Mouse (Mus musculus): Measurements from ENCODE around the gene Eya2.

The Eya2 gene

DNA sequence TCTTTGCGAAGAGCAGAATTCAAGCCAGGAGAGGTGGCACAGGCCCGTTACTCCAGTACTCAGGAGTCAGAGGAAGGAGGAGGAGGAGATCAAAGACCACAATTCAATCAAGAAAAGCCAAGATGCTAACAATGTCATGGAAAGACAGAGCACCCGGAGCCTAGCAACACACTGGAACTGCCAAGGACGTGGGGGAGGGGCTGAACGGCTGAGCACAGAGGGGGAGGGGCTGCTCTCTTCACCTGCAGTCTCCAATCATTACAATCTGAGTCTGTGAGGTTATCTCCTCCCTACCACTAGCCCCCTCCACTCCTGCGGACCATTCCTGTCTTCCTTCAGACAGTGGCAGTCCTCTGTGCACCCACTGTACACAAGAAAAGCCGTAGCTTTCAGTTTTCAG is 196.2 kb downstream of the Eya2 start:
- no peak for TF ChIP-seq GATA4 (IDR thresholded peaks at IDR 0.05; ENCODE audit: insufficient replicate concordance, low read length)

DNA sequence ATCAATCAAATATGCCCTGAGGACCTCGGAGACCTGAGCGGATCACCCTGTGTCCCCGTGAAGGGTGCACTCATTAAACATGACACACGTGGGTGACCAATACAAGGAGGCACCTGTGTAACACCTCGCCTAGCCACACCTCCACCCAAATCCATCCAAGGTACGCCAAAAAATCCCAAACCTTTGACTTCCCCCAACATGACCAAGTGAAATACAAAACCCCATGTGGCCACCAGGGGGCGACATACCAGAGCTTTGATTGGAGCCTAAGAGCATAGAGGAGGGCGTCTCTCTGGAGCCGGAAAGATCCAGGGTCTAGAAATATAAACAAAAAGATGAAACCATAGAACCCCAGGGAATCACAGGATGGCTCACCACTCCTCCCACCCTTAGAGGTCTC is 196.8 kb downstream of the Eya2 start:
- TF ChIP-seq GATA4 (IDR thresholded peaks at IDR 0.05; ENCODE audit: insufficient replicate concordance, low read length) = no peak

DNA sequence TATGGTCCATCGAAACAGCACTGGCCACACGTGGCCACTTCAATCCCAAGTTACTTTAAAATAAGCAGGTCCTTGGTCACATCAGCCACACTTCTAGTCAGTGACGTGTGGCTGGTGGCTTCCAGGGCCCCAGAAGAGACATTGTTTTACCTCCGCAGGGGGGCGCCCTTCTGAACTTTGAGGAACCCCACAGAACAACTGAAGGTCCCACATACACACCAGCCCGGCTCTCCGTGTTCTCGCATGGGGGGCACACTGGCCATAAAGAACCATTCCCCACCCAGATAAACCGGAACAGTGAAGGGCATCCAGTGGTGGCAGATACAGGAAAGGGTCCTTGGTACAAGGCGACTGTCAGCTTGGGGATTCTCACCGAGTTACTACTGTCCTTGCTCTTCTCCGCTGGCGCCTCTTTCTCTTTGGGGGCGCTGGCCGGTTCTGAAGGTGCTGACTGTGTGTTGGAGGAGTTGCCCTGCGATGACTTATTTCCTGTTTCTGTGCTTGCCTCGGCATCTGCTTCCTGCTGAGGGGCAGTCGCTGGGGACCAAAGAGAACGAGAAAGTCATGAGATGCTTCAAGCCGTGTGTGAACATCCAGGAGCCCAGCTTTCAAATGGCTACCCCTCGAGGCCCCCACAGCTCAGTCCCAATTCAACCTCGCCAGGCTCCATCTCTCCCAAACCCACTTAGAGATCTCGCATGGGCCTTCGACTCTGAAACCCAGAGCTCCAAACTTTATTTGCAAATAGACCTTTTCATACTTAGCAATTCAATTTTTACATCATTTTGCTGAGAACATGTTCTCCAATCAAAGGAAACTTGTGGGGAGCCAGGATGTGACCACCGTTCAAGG is 197.8 kb downstream of the Eya2 start:
- TF ChIP-seq GATA4 (IDR thresholded peaks at IDR 0.05; ENCODE audit: insufficient replicate concordance, low read length) = no peak

DNA sequence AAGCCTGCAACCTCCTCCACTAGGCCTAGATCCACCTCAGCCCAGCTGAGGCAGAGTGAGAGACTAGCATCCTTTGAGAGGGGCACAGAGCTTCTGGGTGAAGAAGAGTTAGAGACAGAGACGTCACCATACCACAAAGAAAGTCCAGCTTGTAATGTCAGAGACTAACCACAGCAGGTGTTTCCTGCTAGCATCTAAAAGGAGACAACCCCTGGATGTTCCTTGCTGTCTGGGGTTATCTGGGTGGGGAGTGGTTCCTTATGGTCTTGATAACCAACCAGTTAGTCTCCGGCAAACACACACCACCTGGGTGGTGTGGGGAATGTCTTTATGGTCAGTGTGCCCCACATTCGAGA is 198.4 kb downstream of the Eya2 start:
- TF ChIP-seq GATA4 (IDR thresholded peaks at IDR 0.05; ENCODE audit: insufficient replicate concordance, low read length) = no peak

DNA sequence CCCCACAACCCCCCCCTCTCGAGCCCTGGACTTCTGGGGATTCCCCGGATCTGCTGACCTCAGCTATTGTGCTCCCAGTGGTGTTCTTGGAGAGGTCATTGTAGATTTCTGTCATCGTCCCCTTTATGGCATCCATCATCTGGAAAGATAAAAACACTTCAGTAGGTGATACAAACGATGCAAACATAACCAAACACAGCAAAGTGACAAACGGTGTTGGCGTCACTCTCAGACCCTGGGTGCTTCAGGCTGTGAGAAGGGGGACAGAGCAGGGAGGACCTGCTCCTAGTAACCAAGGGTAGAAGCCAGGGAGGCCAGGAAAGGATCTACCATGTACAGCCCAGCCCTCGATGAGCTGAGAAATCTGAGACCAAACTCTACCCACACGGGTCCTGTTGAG is 203.0 kb downstream of the Eya2 start:
- no peak for TF ChIP-seq GATA4 (IDR thresholded peaks at IDR 0.05; ENCODE audit: insufficient replicate concordance, low read length)

DNA sequence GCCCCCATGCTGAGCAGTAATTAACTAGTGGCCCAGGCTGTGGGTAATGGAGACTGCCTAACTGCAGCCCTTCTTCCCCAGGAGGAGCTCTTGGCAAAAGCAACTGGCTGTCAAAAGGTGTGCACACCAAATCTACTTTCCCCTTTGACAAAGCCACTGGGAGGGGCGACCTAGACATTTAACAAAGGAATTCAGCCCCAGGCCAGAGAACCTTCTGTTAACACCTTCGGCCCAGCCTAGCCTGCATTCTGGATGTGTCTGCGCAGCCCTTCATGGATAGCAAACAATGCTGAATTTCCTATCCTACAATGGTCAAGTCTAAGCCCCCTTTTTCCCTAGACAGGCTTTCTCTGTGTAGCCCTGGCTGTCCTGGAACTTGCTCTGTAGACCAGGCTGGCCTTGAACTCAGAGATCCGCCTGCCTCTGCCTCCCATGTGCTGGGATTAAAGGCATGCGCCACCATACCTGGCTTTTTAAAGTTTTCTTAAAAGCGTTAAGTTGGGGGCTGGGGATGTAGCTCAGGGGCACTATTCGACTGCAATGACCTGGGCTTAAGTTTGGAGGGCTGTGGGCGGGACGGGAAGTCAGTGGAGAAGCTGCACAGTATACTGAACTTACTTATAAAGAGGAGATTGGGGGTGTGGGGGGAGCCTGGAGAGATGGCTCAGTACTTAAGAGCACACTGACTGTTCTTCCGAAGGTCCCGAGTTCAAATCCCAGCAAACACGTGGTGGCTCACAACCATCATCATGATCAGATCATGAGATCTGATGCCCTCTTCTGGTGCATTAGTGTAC is 213.5 kb downstream of the Eya2 start:
- TF ChIP-seq GATA4 (IDR thresholded peaks at IDR 0.05; ENCODE audit: insufficient replicate concordance, low read length) = no peak

DNA sequence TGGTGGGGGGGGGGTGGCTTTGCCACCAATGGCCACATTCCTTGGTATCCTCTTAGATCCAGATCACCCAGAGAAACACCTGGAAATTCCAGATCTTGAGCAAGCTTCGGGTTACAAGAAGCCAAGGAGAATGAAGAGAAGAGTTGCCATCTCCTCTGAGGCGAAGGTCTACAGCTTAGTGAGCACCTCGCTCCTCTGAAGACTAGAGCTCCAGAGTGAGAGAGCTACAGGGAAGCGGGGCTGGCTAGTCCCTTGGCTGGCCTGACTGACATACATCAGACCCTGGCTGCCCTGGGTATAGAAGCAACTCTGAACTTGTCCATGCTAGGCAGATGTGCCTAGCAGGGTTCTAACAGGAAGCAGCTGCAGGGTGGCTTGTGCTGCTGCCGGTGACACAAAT is 214.3 kb downstream of the Eya2 start:
- no peak for TF ChIP-seq GATA4 (IDR thresholded peaks at IDR 0.05; ENCODE audit: insufficient replicate concordance, low read length)

DNA sequence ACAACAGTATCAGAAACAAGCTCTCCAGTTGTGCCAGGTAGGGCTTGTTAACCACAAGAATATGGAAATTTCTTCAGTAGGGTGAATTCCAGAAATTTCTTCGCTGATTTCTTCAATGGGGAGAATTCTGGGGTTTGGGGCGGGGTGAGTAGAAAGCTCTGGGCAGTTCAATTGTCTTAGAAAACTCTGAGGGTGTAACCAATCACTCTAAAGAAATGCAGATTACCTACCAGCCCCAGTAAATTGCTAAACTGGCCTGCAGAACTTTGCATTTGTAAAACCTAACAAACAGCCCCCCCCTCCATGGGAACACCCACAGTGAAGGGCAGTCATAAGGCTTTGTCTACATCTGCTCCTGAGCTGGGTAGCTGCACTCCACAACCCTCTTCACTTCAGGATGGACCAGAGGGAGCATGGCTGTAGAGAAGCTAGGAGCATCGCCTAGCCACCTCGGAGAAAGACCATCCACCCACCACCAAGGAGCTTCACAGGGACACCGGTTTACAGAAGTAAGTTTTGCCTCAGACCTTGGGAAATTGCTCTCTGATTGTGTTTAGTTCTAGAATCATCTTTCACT is 215.2 kb downstream of the Eya2 start:
- no peak for TF ChIP-seq GATA4 (IDR thresholded peaks at IDR 0.05; ENCODE audit: insufficient replicate concordance, low read length)

DNA sequence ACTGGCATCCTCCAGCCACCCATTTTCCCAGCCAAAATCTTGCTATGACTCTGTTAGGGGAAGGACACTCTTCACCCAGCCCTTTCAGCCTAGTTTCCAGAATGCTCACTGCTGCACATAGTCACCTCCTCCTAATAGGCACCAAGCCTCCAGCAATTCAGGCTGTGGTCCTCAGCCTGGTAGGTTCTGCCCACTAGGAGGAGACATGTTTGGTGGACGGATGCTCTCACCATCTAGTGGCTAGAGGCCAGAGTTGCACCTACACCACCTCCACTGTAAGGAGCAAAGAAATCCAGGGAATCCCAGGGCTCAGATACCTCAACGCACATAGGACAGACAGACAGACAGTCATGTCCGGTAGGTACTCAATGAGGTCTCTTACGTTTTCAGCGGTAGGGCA is 216.7 kb downstream of the Eya2 start:
- TF ChIP-seq GATA4 (IDR thresholded peaks at IDR 0.05; ENCODE audit: insufficient replicate concordance, low read length) = no peak

DNA sequence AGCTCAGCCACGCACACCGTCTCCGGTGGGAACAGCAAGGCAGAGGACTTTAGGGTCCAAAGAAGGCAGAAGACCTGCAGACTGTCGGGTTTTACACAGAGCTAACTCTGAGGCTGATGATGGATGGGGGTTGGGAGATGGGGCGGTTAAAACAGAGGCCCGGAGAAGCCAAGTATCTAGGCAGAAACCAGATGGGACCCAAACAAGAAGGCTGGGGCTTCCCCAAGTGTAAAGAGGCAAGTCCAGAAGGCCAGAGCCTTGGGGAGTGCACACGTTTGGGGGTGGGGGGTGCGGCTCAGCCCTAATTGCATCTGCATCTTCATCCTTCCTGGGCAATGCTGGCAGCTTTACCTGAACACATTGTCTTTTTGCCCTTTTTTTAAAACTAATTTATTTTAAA is 218.1 kb downstream of the Eya2 start:
- no peak for TF ChIP-seq GATA4 (IDR thresholded peaks at IDR 0.05; ENCODE audit: insufficient replicate concordance, low read length)

DNA sequence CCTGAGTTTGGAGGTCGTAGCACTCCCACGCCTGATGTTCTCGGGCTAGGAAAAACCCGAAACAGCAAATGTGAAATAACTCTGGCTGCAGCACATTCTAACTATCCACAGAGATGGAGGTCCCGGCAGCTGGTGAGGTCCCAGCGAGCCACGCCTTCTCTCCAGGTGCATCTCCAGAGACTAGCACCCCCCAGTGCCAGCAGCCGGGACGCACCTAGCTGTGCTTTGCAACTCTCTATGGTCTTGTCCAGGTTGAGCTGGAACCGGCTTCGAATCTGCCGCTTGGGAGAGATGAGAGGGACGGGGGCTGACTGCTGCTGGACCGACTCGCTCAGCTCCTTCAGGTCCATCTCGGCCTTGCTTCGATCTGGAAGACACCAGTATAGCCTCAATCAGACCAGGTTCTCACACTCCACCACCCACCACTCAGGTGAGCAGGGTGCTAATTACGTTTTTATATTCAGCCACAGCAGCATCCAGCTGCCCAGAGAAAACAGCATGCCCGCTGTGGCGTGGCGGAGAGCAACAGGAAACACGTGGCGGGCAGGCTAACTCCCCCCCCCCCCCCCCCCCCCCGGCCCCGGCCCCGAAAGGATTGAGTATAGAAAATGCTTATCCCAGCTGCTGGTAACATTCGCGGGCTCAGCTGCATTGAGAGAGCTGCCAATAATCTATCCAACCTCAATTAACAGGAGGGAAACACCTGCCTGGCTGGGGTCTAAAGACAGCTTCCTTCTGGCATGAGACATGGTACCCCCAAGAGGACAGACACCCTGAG is 220.5 kb downstream of the Eya2 start:
- TF ChIP-seq GATA4 (IDR thresholded peaks at IDR 0.05; ENCODE audit: insufficient replicate concordance, low read length) = no peak

DNA sequence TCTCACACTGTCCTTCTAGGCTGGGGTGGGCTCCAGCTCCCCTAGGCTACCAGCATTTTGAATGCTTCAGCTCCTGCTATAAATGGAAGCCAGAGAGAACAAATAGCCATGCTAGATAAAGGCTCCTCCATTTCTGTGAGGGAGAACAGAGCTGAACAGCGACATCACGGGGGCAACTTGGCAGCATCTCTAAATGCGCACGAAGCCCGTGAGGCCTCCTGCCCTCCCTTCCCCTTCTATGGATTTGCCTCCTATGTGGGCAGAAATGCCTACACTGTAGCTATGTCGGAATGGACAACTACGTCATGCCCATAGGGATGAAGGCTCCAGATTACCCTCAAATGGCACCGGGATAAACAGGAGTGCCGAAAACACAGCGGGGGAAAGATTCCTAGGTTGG is 222.6 kb downstream of the Eya2 start:
- no peak for TF ChIP-seq GATA4 (IDR thresholded peaks at IDR 0.05; ENCODE audit: insufficient replicate concordance, low read length)

DNA sequence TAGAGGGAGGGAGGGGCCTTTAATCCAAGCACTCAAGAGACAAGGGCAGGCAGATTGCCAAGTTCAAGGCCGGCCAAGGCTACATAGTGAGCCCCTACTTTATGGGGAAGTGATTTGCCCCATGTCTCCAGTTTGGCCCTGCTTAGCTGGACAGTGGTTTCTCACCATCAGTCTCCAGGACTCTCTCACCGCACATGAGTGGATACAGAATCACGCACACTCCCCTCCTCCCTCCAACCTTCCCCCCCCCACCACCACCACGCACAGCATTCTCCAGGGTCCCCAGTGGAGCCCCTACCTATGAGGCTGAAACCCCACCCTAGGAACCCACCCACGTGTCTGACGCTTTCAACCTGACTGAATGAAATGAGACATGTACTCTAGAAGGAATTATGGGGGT is 223.7 kb downstream of the Eya2 start:
- no peak for TF ChIP-seq GATA4 (IDR thresholded peaks at IDR 0.05; ENCODE audit: insufficient replicate concordance, low read length)

DNA sequence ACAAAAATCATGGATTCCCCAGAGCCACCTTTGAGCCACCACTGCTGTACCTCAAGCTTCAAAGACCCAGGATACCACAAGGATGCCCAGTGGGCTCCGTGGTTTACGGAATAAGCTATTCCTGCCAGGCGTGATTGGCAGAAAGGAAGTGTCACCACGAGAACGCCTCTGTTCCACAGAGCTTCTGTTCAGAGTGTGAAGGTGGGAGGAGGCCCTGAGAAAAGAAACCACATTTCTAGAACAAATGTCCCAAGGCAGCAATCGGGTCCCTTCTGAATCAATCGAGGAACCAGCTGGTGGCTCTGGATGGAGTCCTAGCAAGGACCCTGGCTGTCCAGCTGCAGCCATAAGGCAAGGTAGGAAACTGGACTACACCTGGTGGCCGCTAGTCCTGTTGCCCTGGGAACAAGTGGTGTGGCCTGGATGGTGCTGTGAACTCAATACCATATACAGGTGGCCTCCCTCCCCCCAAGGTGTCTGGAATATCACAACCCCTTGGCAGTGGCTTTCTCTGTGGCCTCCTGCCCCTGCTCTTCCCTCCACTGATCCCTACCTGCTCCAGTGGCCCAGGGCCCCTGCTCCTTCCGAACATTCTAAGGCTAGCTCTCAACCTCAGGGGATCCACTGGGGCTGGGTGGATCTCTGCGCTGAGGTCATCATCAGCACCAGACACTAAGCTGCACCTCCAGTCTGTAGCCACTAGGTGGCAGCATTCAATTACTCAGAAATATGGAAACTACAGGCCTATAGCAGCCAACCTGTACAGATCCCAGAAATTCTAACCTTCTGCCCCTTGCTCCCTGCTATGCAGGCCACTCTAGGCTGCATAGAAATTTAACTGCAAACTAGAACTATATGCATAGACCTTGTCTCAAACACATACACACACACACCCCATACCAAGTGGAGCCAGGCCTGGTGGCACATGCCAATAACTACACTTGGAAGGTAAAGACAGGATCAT is 224.4 kb downstream of the Eya2 start:
- TF ChIP-seq GATA4 (IDR thresholded peaks at IDR 0.05; ENCODE audit: insufficient replicate concordance, low read length) = no peak

Measured in liver, adult (tissue).